Mouse (Mus musculus): ENCODE results near the gene Rsph3b.
A peak's percentile ranks its signal among the peaks of the same experiment; 100 is the strongest.

The Rsph3b gene

DNA sequence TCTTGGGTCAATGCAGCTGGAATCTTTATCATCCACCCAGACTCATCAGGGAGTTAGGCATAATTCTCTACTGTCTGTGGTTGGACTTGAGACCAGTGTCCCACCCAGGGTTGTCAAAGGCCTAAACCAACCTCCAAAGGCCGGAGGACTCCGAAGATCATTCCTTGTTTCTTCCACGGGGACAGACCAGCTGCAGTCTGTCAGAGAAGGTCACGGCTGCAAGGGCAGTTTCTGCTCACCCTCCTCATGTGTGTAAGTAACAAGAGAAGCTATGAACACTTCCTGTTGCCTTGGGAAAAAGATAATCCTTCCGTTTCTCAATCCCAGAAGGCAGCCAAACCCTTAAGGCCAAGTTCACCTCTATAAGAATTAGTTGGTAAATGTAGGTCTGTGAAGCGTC, 85.0 kb downstream of the Rsph3b start:
- DNase-seq (ENCODE audit: low spot score) = no peak

DNA sequence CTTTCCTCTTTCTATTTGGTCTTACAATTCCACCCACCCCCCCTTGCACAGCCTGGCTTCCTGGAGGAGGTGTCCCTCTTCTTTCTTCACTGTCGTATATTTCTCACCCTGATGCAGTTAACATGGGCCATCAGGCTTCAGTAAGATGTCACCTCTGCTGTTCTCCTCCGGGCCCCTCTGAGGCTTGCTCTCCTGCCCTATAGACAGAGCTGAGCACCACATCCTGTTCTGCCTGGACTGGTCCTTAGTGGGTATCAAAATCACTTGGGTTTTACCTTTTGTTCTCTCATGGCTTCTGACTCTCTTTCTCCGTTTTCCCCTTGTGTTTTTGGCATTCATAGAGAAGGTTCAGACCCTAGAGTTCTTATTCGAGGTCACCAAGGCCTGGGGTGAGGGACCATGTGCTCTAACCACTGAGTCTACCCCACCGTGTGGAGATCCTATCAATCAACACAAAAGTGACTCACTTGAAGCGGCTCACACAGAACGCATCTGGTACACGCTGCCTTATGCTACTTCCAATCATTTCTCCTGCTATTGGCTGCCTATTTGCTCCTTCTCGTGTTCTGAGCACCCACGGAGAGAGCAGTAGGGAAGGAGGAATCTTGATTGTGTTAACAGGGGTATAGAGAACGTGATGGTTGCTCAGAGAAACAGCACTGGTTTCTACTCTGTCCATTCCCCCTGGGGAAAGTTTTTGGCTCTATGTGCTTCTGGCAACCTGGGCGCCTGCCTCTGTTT, 86.3 kb downstream of the Rsph3b start:
- DNase-seq (ENCODE audit: low spot score) = no peak

DNA sequence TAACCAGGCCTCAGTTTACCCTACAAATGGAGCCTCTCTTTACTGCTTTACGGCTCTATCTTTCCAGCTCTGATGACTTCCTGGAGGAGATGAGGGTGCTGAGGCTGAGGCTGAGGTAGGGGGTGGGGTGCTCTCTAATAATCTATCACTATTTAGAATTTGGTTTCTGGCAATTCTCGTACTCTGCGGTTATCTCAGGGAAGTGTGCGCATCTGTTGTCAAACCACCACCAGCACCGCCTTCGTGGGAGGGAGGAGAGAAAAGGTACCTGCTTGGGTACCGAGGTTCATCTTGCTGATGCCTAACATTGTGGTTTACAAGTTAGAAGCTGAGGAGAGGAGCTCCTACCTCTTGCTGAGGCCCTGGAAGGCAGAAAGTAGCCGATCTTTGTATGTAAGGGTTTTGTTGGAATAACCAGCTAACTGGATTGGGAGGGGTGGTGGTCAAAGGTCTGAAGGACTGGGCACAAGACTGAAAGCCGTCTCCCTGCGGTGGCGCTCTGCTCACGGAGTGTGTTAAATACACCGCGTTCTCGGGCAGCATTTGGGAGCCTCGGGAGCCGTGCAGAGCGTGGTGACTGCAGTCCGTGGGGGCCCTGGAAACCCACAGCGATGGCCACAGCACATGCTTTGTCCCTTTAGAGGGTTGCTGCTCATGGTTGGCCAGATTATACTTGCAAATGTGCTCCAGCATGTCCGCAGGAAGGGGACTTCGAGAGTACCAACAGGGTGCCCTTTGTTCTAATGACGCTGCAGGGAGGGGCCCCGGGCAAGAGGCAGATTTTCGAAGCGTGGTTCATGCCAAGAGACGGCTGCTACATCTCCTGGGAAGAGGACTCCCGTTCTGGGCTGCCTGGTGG, 87.1 kb downstream of the Rsph3b start:
- peak; percentile 65 for DNase-seq (ENCODE audit: low spot score)

DNA sequence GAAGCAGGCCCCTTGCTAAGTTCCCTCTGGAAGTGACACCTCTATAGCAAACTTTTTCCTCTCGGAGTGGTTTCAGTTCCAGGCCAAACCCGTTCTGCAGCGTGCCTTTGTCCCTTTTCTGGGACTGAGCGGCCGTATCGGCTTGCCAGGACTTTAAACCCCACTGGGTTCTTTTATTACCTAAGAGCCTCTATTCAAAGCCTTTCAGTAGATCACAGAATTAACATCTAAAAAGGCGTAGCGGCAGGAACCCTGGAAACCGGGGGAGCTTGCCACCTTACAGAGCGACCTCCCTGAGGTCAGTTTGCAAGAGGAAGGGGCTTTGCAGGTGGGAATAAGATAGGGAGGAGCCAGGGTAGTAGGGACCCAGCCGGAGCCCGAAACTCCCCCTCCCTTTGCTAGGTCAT, 88.0 kb downstream of the Rsph3b start:
- DNase-seq (ENCODE audit: low spot score) = peak; percentile 58

- DNase-seq (ENCODE audit: low spot score) = no peak
Observed at GRCm38 (mm10) chr17:6860067-6860466, 88.4 kb downstream of the Rsph3b start.
